Mouse (Mus musculus) ES-E14 (cell line): ENCODE measurements around the gene Ttc13. TPM values are rescaled to one million over a fixed set of nuclear protein-coding genes. Genes with fewer than 3 reads are reported as not detected.

Experiments used
- DNase-seq: peaks from one replicate; pipeline ENCODE4 v3.0.0-alpha.2; 2013; ENCODE audit warnings: low read depth, low spot score
- H3K27ac ChIP-seq: 2 replicates; pipeline ENCODE4 v1.5.1; 2012; ENCODE audit warnings: low read depth, mild to moderate bottlenecking, low read length, moderate library complexity, mixed read lengths; ENCODE audit not compliant: poor library complexity, insufficient read depth, severe bottlenecking
- H3K36me3 ChIP-seq: 2 replicates; pipeline ENCODE4 v1.6.1; 2012; ENCODE audit warnings: mild to moderate bottlenecking, low read length, moderate library complexity, mixed read lengths; ENCODE audit not compliant: control insufficient read depth, poor library complexity, insufficient read depth, severe bottlenecking
- H3K4me1 ChIP-seq, 2 experiments: fragments of 150-350 bp in 1 of 2; sonication (generic) in 1 of 2; 2 replicates each; pipeline ENCODE4 v1.6.1; 2012; ENCODE audit warnings: low read length in 2 of 2, mild to moderate bottlenecking in 1 of 2, mixed read lengths in 1 of 2; ENCODE audit not compliant: control insufficient read depth in 2 of 2, insufficient read depth in 2 of 2, poor library complexity in 1 of 2
- H3K4me3 ChIP-seq, 2 experiments: fragments of 150-350 bp in 1 of 2; sonication (generic) in 1 of 2; 2 replicates each; pipeline ENCODE4 v1.5.1; 2012; ENCODE audit warnings: low read length in 2 of 2, low read depth in 1 of 2, mild to moderate bottlenecking in 1 of 2, mixed read lengths in 1 of 2; ENCODE audit not compliant: insufficient read depth in 1 of 2, poor library complexity in 1 of 2, severe bottlenecking in 1 of 2
- H3K9ac ChIP-seq: 2 replicates; pipeline ENCODE4 v1.6.1; 2012; ENCODE audit warnings: low read depth, mild to moderate bottlenecking, low read length, mixed read lengths; ENCODE audit not compliant: poor library complexity, insufficient read depth, severe bottlenecking
- H3K9me3 ChIP-seq: fragments of 150-350 bp; sonication (generic); 2 replicates; pipeline ENCODE4 v1.6.1; 2012; ENCODE audit warnings: low read depth, mild to moderate bottlenecking, low read length; ENCODE audit not compliant: control insufficient read depth, insufficient read depth
- CHD2 ChIP-seq: IDR thresholded peaks from 2 replicates; pipeline ENCODE4 v1.6.1; 2014; ENCODE audit warnings: mild to moderate bottlenecking, low read depth, low read length, inconsistent platforms
- HCFC1 ChIP-seq: IDR thresholded peaks from 2 replicates; pipeline ENCODE4 v1.6.1; 2012; ENCODE audit warnings: low read length, inconsistent platforms, borderline replicate concordance; ENCODE audit not compliant: insufficient read depth
- MAFK ChIP-seq: IDR thresholded peaks from 2 replicates; pipeline ENCODE4 v1.6.1; 2014; ENCODE audit warnings: mild to moderate bottlenecking, low read depth, low read length, inconsistent platforms; ENCODE audit not compliant: insufficient read depth
- ZC3H11A ChIP-seq: IDR thresholded peaks from 2 replicates; pipeline ENCODE4 v1.6.1; 2012; ENCODE audit warnings: low read depth, mild to moderate bottlenecking, inconsistent platforms, low read length, borderline replicate concordance
- ZNF384 ChIP-seq: IDR thresholded peaks from 2 replicates; pipeline ENCODE4 v1.6.1; 2012; ENCODE audit warnings: low read depth, low read length, inconsistent platforms
- in situ Hi-C, 2 experiments: fragments of 600-800 bp; cut with MboI; formaldehyde crosslinking; loops; one replicate each; pipeline ENCODE4 v1.15.1; 2025; ENCODE audit warnings: low sequenced_read_pairs in 2 of 2, inconsistent platforms in 1 of 2; ENCODE audit not compliant: unreplicated experiment in 2 of 2
- total RNA-seq: library from RNA; depleted of rRNA; stranded (reverse); fragments of 300-350 nt; gene quantifications from 2 replicates; pipeline ENCODE4 v1.2.3, GENCODE M21; 2012

Gene Ttc13
- total RNA-seq, 1 experiment: 74.8 TPM

- H3K4me1 ChIP-seq: peaks cover 0 to 14% of the 10 kb centered on the region in 2 experiments; a peak in 2 of 4 replicates
- DNase-seq: no peak
- H3K9me3 ChIP-seq: no peaks in the 10 kb centered on the region
- no peak overlapping the region for H3K27ac ChIP-seq
- no peaks in the 10 kb centered on the region for H3K36me3 ChIP-seq
- TF ChIP-seq HCFC1: no peak
- no peak for TF ChIP-seq CHD2
- no peak for TF ChIP-seq MAFK
- no peak for TF ChIP-seq ZC3H11A
- no peak for TF ChIP-seq ZNF384
- in situ Hi-C loops: no loop called here
- H3K9ac ChIP-seq: no peak overlapping the region
- no peak overlapping the region for H3K4me3 ChIP-seq
Observed at GRCm38 (mm10) chr8:124756153-124756552, 34.4 kb upstream of the Ttc13 start.

DNA sequence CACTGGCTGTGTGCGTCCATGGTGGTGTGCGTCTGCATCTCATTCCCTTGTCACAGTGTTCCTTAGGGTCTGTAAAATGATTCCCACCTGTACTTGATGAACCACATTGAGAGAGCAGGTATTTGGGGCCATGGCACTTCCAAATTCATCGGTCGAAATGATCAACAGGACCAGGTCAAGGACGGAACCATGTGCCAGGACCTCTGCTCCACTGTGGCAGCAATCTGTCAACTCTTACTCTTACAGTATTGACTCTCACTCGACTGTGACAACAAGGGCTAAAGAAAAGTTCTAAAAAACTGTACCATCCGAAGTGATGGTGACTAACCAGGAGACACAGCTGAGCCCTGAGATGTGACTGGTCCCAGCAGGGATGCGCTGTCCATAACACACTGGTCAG is 33.7 kb upstream of the Ttc13 start:
- no peak for TF ChIP-seq ZNF384
- TF ChIP-seq HCFC1: no peak
- TF ChIP-seq CHD2: no peak
- TF ChIP-seq MAFK: no peak
- TF ChIP-seq ZC3H11A: no peak
- in situ Hi-C loops: no loop called here
- no peaks in the 10 kb centered on the region for H3K9me3 ChIP-seq
- no peaks in the 10 kb centered on the region for H3K36me3 ChIP-seq
- no peak overlapping the region for H3K4me3 ChIP-seq
- no peak overlapping the region for H3K9ac ChIP-seq
- H3K4me1 ChIP-seq: peaks cover 3 to 16% of the 10 kb centered on the region in 2 experiments; a peak in 2 of 4 replicates
- no peak overlapping the region for H3K27ac ChIP-seq
- DNase-seq: no peak

- H3K9ac ChIP-seq: no peak overlapping the region
- H3K4me1 ChIP-seq: peaks cover 3 to 17% of the 10 kb centered on the region in 2 experiments; a peak in 2 of 4 replicates
- in situ Hi-C loops: no loop called here
- H3K36me3 ChIP-seq: no peaks in the 10 kb centered on the region
- no peak for DNase-seq
- no peaks in the 10 kb centered on the region for H3K9me3 ChIP-seq
- H3K4me3 ChIP-seq: no peak overlapping the region
- TF ChIP-seq ZNF384 (no peak), CHD2 (no peak), MAFK (no peak), HCFC1 (no peak), ZC3H11A (no peak)
- H3K27ac ChIP-seq: no peak overlapping the region
Observed at GRCm38 (mm10) chr8:124754792-124755190, 33.0 kb upstream of the Ttc13 start.

DNA sequence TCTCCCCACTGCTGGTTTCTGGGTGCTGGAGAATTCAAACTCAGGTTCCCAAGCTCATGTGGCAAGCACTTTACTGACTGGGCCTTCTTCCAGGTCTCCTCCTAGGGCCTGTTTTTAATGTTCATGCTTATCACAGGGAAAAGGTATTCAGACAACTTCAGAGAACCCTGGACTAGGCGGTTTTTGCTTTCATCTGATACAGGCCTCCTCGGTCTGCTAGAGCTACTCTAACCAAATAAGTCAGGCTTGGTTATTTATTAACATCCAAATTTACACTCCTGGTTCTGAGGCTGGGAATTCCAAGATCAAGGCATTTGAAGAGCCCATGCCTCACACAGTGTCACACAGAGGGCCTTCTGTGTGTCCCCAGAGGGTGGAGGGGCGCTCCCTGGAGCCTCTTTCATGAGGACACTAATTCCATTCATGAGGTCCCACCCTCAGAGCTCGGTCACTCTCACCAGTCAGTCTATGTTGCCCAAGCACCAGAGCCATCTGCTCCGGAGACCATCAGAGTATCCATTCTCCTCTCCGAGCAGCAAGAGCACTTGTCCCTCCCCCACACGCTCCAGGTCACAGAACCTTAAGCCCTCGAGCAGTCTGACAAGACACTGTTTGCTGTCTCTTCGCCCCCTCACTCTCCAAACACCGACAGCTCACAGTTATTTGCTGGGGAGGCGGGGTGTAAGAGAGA is 32.5 kb upstream of the Ttc13 start:
- Histone ChIP-seq H3K27ac (no peak overlapping the region), H3K4me3 (no peak overlapping the region), H3K9ac (no peak overlapping the region), H3K36me3 (no peaks in the 10 kb centered on the region), H3K9me3 (no peaks in the 10 kb centered on the region), H3K4me1 (peaks cover 3 to 17% of the 10 kb centered on the region in 2 experiments; a peak in 2 of 4 replicates)
- TF ChIP-seq ZC3H11A (no peak), MAFK (no peak), CHD2 (no peak), HCFC1 (no peak), ZNF384 (no peak)
- DNase-seq: no peak
- in situ Hi-C loops: no loop called here
